Mouse (Mus musculus) heart, embryonic 11.5 days (tissue): ENCODE data around the gene Il1rn. TPM values are rescaled to one million over a fixed set of nuclear protein-coding genes. Genes with fewer than 3 reads are reported as not detected.

Source experiments
- ATAC-seq: fragments of 200-750 bp; cut with Nextera tagmentation; replicated peaks from 2 replicates; pipeline ENCODE4 v1.8.0; 2017; ENCODE audit warnings: moderate library complexity; ENCODE audit not compliant: insufficient number of reproducible peaks, low FRiP score, low TSS enrichment
- H3K27ac ChIP-seq: fragments of 300-500 bp; sonication (generic); 2 replicates; pipeline ENCODE4 v1.5.1; 2014; ENCODE audit warnings: mild to moderate bottlenecking, low read depth, low read length
- H3K27me3 ChIP-seq: fragments of 300-500 bp; sonication (generic); 2 replicates; pipeline ENCODE4 v1.6.1; 2014; ENCODE audit warnings: mild to moderate bottlenecking, low read length, mixed read lengths; ENCODE audit not compliant: control insufficient read depth, insufficient read depth
- H3K36me3 ChIP-seq: fragments of 300-500 bp; sonication (generic); 2 replicates; pipeline ENCODE4 v1.6.1; 2014; ENCODE audit warnings: mild to moderate bottlenecking, low read length, moderate library complexity, mixed read lengths; ENCODE audit not compliant: control insufficient read depth, insufficient read depth
- H3K4me1 ChIP-seq: fragments of 300-500 bp; sonication (generic); 2 replicates; pipeline ENCODE4 v1.6.1; 2014; ENCODE audit warnings: low read length; ENCODE audit not compliant: control insufficient read depth, insufficient read depth
- H3K4me2 ChIP-seq: fragments of 300-500 bp; sonication (generic); 2 replicates; pipeline ENCODE4 v1.6.1; 2014; ENCODE audit warnings: mild to moderate bottlenecking, moderate library complexity
- H3K4me3 ChIP-seq: fragments of 300-500 bp; sonication (generic); 2 replicates; pipeline ENCODE4 v1.5.1; 2014; ENCODE audit warnings: low read depth, low read length
- H3K9ac ChIP-seq: fragments of 300-500 bp; sonication (generic); 2 replicates; pipeline ENCODE4 v1.6.1; 2014; ENCODE audit warnings: mild to moderate bottlenecking, low read depth, low read length, moderate library complexity
- H3K9me3 ChIP-seq: fragments of 300-500 bp; sonication (generic); replicated peaks from 2 replicates; pipeline ENCODE4 v1.6.1; 2016; ENCODE audit warnings: low read length; ENCODE audit not compliant: control insufficient read depth
- WGBS: fragments of 180-500 bp; shearing (Covaris S2); extraction: QIAGEN DNeasy Blood & Tissue Kit; methylation state at CpG from one replicate; pipeline ENCODE4 v1.1.7; 2014; ENCODE audit not compliant: insufficient replicate concordance; 5-methylcytosine and 5-hydroxymethylcytosine counted together
- polyA plus RNA-seq: library from polyadenylated mRNA; unstranded; fragments of >200 nt; fragmentation: Nextera tagmentation; extraction: Ambion mirVana; gene quantifications from 2 replicates; pipeline ENCODE4 v1.2.1, GENCODE M21; 2014

Gene Il1rn
- polyA plus RNA-seq, 1 experiment from 2014 or later = not detected

GRCm38 (mm10) chr2:24366214-24366975 lies 29.7 kb downstream of the Il1rn start:
- H3K9ac ChIP-seq = no peak overlapping the region
- no peak overlapping the region for H3K4me3 ChIP-seq
- peaks cover 4% of the 10 kb centered on the region; the same call in 1 of the 2 replicates for H3K4me1 ChIP-seq
- no peaks in the 10 kb centered on the region for H3K36me3 ChIP-seq
- no peaks in the 10 kb centered on the region for H3K9me3 ChIP-seq
- H3K4me2 ChIP-seq = no peak overlapping the region
- WGBS = 69% methylated on average over 12 of the region's 12 CpGs
- no peak overlapping the region for H3K27ac ChIP-seq
- H3K27me3 ChIP-seq = peaks cover 10% of the 10 kb centered on the region
- ATAC-seq = no peak

GRCm38 (mm10) chr2:24367030-24367894 lies 30.6 kb downstream of the Il1rn start, which contains the start of gene Psd4:
Gene Psd4 (plus strand): TSS chr2:24367580.
- peak within 1 kb of the TSS; percentile 56; the same call in 1 of the 2 replicates for H3K9ac ChIP-seq
- no peaks in the 10 kb centered on the region for H3K36me3 ChIP-seq
- H3K4me3 ChIP-seq = peak within 1 kb of the TSS; percentile 22
- peaks cover 10% of the 10 kb centered on the region for H3K27me3 ChIP-seq
- H3K4me1 ChIP-seq = peaks cover 4% of the 10 kb centered on the region; the same call in 1 of the 2 replicates
- no peaks in the 10 kb centered on the region for H3K9me3 ChIP-seq
- H3K4me2 ChIP-seq = peak within 1 kb of the TSS; percentile 71
- no peak within 1 kb of the TSS for H3K27ac ChIP-seq
- peak; percentile 88 for ATAC-seq
- 5% methylated on average over 39 of the region's 47 CpGs for WGBS

DNA sequence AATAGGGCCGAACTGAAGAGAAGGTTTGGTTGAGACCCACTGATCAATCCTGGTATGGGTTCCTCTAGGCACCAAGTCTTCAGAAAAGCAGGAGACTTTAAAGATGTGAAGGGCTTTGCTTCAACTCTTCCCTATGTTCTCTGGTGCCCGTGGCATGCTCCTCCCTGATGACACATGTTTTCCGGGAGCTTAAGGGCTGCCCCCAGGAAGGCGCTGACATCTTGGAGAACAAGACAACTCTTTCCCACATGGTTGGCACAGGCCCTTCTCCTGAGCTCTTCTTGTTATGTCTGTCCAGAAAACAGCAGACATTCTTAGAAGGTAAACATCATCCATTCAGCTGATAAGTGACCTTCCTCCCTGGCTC lies 31.2 kb downstream of the Il1rn start:
- Histone ChIP-seq H3K4me1 (peaks cover 4% of the 10 kb centered on the region; the same call in 1 of the 2 replicates), H3K9ac (no peak overlapping the region; the same call in 1 of the 2 replicates), H3K27ac (no peak overlapping the region), H3K27me3 (peaks cover 10% of the 10 kb centered on the region), H3K4me2 (peak overlapping the region; percentile 71), H3K9me3 (no peaks in the 10 kb centered on the region), H3K4me3 (peak overlapping the region; percentile 22), H3K36me3 (no peaks in the 10 kb centered on the region)
- no peak for ATAC-seq
- WGBS = 52% methylated on average over 4 of the region's 4 CpGs

- Histone ChIP-seq H3K27ac (no peak overlapping the region), H3K4me3 (no peak overlapping the region), H3K9ac (no peak overlapping the region), H3K27me3 (no peaks in the 10 kb centered on the region), H3K4me1 (no peaks in the 10 kb centered on the region), H3K36me3 (no peaks in the 10 kb centered on the region), H3K9me3 (no peaks in the 10 kb centered on the region), H3K4me2 (no peak overlapping the region)
- no peak for ATAC-seq
- 63% methylated on average over 5 of the region's 5 CpGs for WGBS
Observed at GRCm38 (mm10) chr2:24378747-24379450, 42.2 kb downstream of the Il1rn start.

GRCm38 (mm10) chr2:24382456-24383230 lies 46.0 kb downstream of the Il1rn start:
- Histone ChIP-seq H3K36me3 (no peaks in the 10 kb centered on the region), H3K9me3 (no peaks in the 10 kb centered on the region), H3K9ac (no peak overlapping the region), H3K4me2 (no peak overlapping the region), H3K4me1 (no peaks in the 10 kb centered on the region), H3K4me3 (no peak overlapping the region), H3K27me3 (no peaks in the 10 kb centered on the region), H3K27ac (no peak overlapping the region)
- 58% methylated on average over 9 of the region's 9 CpGs for WGBS
- ATAC-seq = no peak

- Histone ChIP-seq H3K27me3 (no peaks in the 10 kb centered on the region), H3K9ac (no peak overlapping the region), H3K36me3 (no peaks in the 10 kb centered on the region), H3K4me1 (no peaks in the 10 kb centered on the region), H3K4me3 (no peak overlapping the region), H3K4me2 (no peak overlapping the region), H3K9me3 (no peaks in the 10 kb centered on the region), H3K27ac (no peak overlapping the region)
- WGBS = 63% methylated on average over 3 of the region's 3 CpGs
- ATAC-seq = no peak
Observed at GRCm38 (mm10) chr2:24383636-24384035, 47.0 kb downstream of the Il1rn start.

DNA sequence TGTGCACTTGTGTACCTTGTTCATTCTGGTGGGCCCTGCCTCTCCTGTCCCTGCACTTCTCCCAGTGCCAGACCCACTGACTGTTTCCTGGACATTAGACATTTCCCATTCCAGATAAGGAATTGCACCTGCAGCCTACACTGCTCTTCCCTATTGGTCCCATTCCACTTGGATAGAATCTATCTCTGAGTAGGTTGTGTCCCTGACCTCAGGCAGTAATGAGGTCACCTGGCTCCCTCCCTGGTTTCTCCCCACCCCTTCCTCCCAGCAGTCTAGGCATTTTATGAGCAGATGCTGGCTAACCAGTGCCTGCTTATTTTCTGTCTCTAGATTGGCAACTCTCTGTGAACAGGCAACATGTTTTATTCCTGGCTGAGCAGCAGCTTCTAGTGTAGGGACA lies 47.7 kb downstream of the Il1rn start:
- Histone ChIP-seq H3K4me1 (no peaks in the 10 kb centered on the region), H3K27ac (no peak overlapping the region), H3K27me3 (no peaks in the 10 kb centered on the region), H3K9ac (no peak overlapping the region), H3K4me2 (no peak overlapping the region), H3K4me3 (no peak overlapping the region), H3K9me3 (no peaks in the 10 kb centered on the region), H3K36me3 (no peaks in the 10 kb centered on the region)
- ATAC-seq = no peak
